Mouse (Mus musculus) embryonic stem cell, embryonic (primary cell): Measurements from ENCODE around the gene Ephb3.

Experiments
- CTCF ChIA-PET, 4 experiments: fragments of 300-600 bp in 2 of 4; fragments of 350-600 bp in 2 of 4; sonication (Branson Sonifier 250); formaldehyde crosslinking; loops; one replicate each; lab custom pipeline; 2022; ENCODE audit warnings: inconsistent platforms in 2 of 4; lab: Charles Lee
- POLR2A ChIA-PET, 4 experiments: fragments of 300-600 bp in 2 of 4; fragments of 350-600 bp in 2 of 4; sonication (Branson Sonifier 250); formaldehyde crosslinking; loops; one replicate each; lab custom pipeline; 2022; ENCODE audit warnings: antibody characterized with exemption in 4 of 4, inconsistent platforms in 1 of 4; lab: Charles Lee

Gene Ephb3

DNA sequence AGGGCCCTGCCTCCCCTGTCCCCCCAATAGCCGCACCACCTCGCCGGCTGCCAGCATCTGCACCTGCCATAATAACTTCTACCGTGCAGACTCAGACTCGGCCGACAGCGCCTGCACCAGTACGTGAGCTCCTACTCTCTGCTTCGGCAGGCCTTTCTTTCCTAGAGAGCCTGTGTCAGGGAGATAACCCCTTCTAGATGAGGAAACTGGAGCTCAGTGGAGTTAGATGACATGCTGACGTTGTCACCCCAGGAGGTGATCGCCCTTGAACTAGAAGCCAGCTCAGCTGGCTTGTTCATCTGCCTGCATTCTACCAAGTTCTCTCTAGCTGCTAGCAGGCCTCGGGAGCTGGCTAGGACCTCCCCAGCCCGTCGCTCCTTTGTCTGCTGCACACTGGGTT lies 12.7 kb downstream of the Ephb3 start:
- ChIA-PET POLR2A (interaction anchor here in 2 of 4 experiments (0.6 to 2.3 kb wide), 8 partner anchors 9 to 150 kb away, joined by 3 to 8 read pairs (median 3); partner anchors contain the start of gene Ephb3 (in 1 of the 2)), CTCF (interaction anchor here in 1 of 4 experiments (1.0 kb wide), 1 partner anchor 28 kb away, joined by 3 read pairs; no protein-coding TSS in a partner anchor)

DNA sequence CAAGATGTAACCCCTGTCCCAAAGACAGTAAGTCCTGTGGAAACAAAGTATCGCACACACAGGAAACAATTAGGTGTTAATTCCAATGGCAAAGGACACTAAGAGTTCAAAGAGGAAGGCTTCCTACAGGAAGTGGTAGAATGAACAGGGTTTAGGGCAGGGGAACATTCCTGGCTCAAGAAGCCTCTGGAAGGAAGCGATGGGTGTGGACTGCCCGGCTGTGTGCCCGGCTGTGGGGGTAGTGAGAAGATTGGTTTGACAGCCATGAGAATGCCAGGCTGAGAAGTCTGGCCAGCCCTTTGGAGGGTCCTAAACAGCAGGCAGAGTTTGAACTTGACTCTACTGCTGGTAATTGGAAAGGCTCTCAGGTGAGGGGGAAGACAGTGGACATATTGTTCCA lies 15.1 kb downstream of the Ephb3 start:
- ChIA-PET POLR2A (interaction anchor here in 2 of 4 experiments (0.7 to 3.3 kb wide), 13 partner anchors 8 to 230 kb away, joined by 3 to 19 read pairs (median 4); partner anchors contain the start of gene Ephb3 (in 2 of the 2)), CTCF (no interaction called here)

DNA sequence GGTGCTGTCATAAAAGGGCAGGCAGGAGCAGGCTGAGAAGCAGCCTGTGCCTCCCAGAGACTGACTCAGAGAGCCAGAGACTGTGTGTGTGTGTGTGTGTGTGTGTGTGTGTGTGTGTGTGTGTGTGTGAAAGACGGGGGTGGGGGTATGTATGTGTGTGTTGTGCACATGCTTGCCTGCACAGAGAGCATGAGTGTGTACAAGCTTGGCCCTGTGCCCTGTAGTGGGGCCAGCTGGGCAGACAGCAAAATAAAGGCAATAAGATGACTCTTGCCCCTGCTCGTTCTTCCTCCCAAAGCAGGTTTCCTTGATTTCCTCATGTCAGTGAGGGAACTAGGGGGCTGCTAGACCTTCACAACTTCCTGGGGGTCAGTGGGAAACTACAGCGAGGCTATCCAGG lies 18.5 kb downstream of the Ephb3 start:
- ChIA-PET POLR2A (interaction anchor here in 1 of 4 experiments (0.7 kb wide), 1 partner anchor 167 kb away, joined by 3 read pairs; no protein-coding TSS in a partner anchor), CTCF (no interaction called here)

DNA sequence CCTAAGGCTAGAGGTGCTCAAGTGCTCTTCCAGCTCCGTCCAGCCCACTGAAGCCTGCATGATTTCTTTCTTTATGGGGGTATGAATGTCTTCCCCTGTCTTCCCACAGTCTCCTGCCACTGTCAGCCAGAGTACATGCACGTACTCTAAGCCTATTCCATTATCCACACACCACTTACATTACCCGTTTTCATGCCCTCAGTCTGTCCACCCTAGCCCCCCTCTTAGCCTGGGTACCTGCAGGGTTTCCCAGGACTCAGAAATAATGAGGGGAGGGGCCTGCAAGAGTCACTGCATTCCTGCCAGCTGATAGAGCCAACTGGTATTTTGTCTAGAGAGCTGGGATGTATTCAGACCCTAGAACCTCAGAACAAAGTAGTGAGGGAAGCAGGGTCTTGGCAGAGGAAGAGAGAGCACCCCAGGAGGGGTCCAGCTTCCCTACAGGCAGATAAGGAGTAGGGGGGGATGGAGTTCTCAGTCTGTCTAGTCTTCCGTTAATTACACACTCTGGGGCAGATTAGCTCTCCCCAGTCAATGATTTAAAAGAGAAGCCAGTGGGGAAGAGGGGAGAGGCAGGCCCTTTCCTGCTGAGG lies 20.2 kb downstream of the Ephb3 start:
- ChIA-PET POLR2A (interaction anchor here (0.6 to 2.1 kb wide), 7 partner anchors 8 to 730 kb away, joined by 3 to 5 read pairs (median 4); partner anchors contain the start of gene Ephb3 (in 1 of the 4)), CTCF (interaction anchor here in 1 of 4 experiments (1.1 kb wide), 1 partner anchor 168 kb away, joined by 4 read pairs; no protein-coding TSS in a partner anchor)

- ChIA-PET CTCF (interaction anchor here in 2 of 4 experiments (1.0 to 1.6 kb wide), 2 partner anchors 166 kb away, joined by 5 to 9 read pairs; no protein-coding TSS in a partner anchor), POLR2A (interaction anchor here in 2 of 4 experiments (1.0 to 2.0 kb wide), 8 partner anchors 9 to 185 kb away, joined by 3 to 6 read pairs (median 4); partner anchors contain the start of gene Ephb3 (in 1 of the 2))
Measured at GRCm38 (mm10) chr16:21226629-21227028, 22.1 kb downstream of the Ephb3 start.

DNA sequence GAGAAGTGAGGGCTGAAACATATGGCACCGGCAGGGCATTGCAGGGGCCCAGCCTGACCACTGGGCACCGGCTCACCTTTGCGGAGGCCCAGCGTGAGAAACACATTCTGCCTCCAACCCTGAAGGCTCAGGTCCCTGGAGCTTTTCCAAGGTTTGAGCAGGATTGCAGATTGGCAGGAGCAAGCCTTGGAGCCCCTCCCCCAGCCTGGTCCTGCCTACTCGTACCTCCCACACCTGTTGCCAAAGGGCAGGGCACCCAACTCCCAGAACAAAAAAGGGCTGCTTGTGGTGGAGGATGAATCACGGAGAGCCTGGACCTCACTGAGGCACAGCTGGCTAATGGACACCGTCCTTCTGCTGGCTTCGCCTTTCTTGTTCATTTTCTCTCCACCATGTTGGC lies 30.6 kb downstream of the Ephb3 start:
- ChIA-PET CTCF (interaction anchor here in 1 of 4 experiments (0.9 kb wide), 1 partner anchor 10 kb away, joined by 3 read pairs; no protein-coding TSS in a partner anchor), POLR2A (interaction anchor here in 1 of 4 experiments (1.2 to 3.1 kb wide), 2 partner anchors 10 to 14 kb away, joined by 3 to 9 read pairs; no protein-coding TSS in a partner anchor)

- ChIA-PET POLR2A (no interaction called here), CTCF (no interaction called here)
Measured at GRCm38 (mm10) chr16:21238722-21239121, 34.2 kb downstream of the Ephb3 start.

GRCm38 (mm10) chr16:21240547-21240946 lies 36.0 kb downstream of the Ephb3 start:
- ChIA-PET CTCF (interaction anchor here in 1 of 4 experiments (0.5 kb wide), 1 partner anchor 16 kb away, joined by 3 read pairs; no protein-coding TSS in a partner anchor), POLR2A (interaction anchor here in 1 of 4 experiments (0.8 kb wide), 1 partner anchor 33 kb away, joined by 3 read pairs; no protein-coding TSS in a partner anchor)

DNA sequence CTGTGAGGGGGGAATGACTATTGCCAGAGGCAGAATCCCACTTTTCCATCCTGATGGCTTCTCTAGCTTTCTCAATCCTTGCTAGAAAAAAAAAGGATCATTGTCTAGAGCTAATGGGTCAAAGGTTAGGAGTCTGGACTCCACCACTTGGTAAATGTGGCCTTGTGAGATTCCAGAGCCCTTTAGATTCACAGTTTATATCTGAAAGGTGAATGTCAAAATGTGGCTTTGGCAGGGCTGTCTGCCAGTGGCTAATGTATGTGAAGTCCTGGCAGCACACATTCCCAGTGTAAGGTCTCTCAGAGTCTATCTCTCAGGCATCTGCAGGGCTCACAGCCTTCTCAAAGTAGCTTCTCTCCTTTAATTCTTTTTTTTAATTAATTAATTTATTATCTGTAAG lies 36.5 kb downstream of the Ephb3 start:
- CTCF ChIA-PET = interaction anchor here in 1 of 4 experiments (0.5 kb wide), 1 partner anchor 15 kb away, joined by 3 read pairs; no protein-coding TSS in a partner anchor
- POLR2A ChIA-PET = interaction anchor here in 1 of 4 experiments (0.8 kb wide), 1 partner anchor 33 kb away, joined by 3 read pairs; no protein-coding TSS in a partner anchor

DNA sequence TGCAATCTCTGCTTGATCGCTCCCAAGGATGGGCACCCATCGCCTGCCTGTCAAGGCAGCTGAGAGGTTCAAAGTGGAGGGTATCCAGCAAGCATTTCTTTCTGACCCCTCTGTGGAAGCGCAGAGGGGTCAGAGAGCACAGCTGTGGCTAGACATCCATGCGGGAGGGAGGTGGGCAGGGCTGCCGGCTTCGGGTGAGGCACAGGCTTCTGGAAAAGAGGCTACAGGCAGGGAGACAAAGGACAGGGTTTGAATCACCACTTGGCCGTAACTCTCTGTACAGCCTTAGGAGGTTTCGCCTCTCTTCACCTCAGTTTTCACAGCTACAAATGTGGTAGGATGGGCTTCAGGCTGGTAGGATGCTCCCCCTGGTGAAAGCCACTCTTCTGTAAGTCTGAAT lies 38.4 kb downstream of the Ephb3 start:
- POLR2A ChIA-PET = interaction anchor here in 1 of 4 experiments (0.9 kb wide), 1 partner anchor 51 kb away, joined by 3 read pairs; no protein-coding TSS in a partner anchor
- CTCF ChIA-PET = interaction anchor here in 1 of 4 experiments (0.7 kb wide), 1 partner anchor 149 kb away, joined by 4 read pairs; no protein-coding TSS in a partner anchor

- POLR2A ChIA-PET = interaction anchor here in 3 of 4 experiments (0.7 to 2.1 kb wide), 15 partner anchors 10 to 711 kb away, joined by 3 to 11 read pairs (median 4); no protein-coding TSS in a partner anchor
- CTCF ChIA-PET = interaction anchor here (0.6 to 3.3 kb wide), 20 partner anchors 9 to 1007 kb away, joined by 3 to 37 read pairs (median 6); no protein-coding TSS in a partner anchor
Measured at GRCm38 (mm10) chr16:21244803-21245202, 40.2 kb downstream of the Ephb3 start.

- CTCF ChIA-PET = interaction anchor here (0.6 to 3.3 kb wide), 40 partner anchors 9 to 1026 kb away, joined by 3 to 37 read pairs (median 4); partner anchors contain the start of gene Ephb3 (in 1 of the 4)
- POLR2A ChIA-PET = interaction anchor here (0.6 to 4.0 kb wide), 26 partner anchors 8 to 1865 kb away, joined by 3 to 21 read pairs (median 4); partner anchors contain the start of gene Ephb3 (in 1 of the 4)
Measured at GRCm38 (mm10) chr16:21245387-21245786, 40.8 kb downstream of the Ephb3 start.

DNA sequence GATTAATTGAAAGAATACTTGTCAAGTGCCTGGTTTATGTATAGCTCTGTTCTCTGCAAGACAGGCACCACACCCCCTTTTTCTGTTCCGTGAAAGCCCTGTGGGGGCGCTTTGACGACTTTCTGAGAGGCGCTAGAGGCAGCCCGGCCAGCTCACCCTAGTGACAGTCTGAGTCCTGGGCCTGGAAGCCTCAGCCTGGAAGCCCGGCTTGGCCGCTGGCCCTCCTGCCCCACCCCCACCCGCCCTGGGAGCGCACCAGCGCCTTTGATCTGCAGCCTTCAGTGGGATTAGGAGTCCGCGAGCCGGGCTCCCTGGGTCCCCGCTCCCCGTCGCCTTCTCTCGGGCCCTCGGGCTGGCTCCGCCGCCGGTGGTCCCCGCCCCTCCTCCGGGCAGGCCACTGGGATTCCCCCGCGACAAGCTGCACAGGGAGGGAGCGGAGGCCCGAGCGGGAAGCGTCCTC lies 41.4 kb downstream of the Ephb3 start:
- ChIA-PET CTCF (interaction anchor here (0.6 to 3.3 kb wide), 41 partner anchors 8 to 1026 kb away, joined by 3 to 37 read pairs (median 4); partner anchors contain the start of gene Ephb3 (in 1 of the 4)), POLR2A (interaction anchor here (0.6 to 4.0 kb wide), 28 partner anchors 8 to 1864 kb away, joined by 3 to 21 read pairs (median 4); partner anchors contain the start of gene Ephb3 (in 1 of the 4))

- POLR2A ChIA-PET = interaction anchor here in 2 of 4 experiments (0.8 to 4.0 kb wide), 16 partner anchors 9 to 164 kb away, joined by 3 to 21 read pairs (median 4); partner anchors contain the start of gene Ephb3 (in 1 of the 2)
- CTCF ChIA-PET = interaction anchor here (0.6 to 3.3 kb wide), 23 partner anchors 8 to 224 kb away, joined by 3 to 37 read pairs (median 6); partner anchors contain the start of gene Ephb3 (in 1 of the 4)
Measured at GRCm38 (mm10) chr16:21246391-21247036, 42.0 kb downstream of the Ephb3 start.

DNA sequence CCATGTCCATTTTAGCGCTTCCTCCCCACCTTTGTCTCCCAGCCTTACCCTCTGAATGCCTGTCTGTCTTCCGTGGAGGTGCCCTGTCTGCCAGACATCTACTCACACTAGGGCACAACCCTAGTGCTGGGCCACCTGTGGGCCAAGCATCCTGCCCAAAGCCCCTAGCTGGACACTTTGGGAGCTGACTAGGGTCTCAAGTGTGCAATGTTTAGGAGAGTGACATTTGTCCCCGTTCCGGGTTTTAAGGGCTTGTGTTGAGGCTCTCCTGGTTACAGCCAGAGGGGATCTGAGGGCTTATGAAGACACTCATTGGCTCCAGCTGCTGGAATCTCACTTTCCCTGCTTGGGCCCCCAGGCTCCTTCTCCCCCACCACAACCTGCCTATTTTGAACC lies 42.5 kb downstream of the Ephb3 start:
- CTCF ChIA-PET = interaction anchor here in 1 of 4 experiments (3.3 kb wide), 1 partner anchor 145 kb away, joined by 37 read pairs; no protein-coding TSS in a partner anchor

GRCm38 (mm10) chr16:21247871-21248712 lies 43.5 kb downstream of the Ephb3 start:
- ChIA-PET CTCF (interaction anchor here (0.6 to 1.9 kb wide), 8 partner anchors 11 to 289 kb away, joined by 3 to 7 read pairs (median 3); partner anchors contain the start of gene Ephb3 (in 1 of the 4)), POLR2A (interaction anchor here (0.5 to 4.0 kb wide), 20 partner anchors 10 to 489 kb away, joined by 3 to 21 read pairs (median 4); partner anchors contain the start of gene Ephb3 (in 3 of the 4))

More for the DNA sequence above, 42.5 kb downstream of the Ephb3 start:
- POLR2A ChIA-PET = interaction anchor here in 2 of 4 experiments (1.3 to 4.0 kb wide), 4 partner anchors 42 to 86 kb away, joined by 4 to 21 read pairs (median 8); partner anchors contain the start of gene Ephb3 (in 1 of the 2)
